Mouse (Mus musculus): ENCODE data around the gene Synrg. TPM values are rescaled to one million over a fixed set of nuclear protein-coding genes. Genes with fewer than 3 reads are reported as not detected.

Synrg gene
- polyA plus RNA-seq, 1 experiment from 2014 or later: 9.5 TPM

- H3K27me3 ChIP-seq (ENCODE audit: insufficient read depth, poor library complexity, severe bottlenecking): peaks cover 7% of the 10 kb centered on the region; the same call in 1 of the 2 replicates
- 0 out of 2 replicates have a peak, but pooled peaks cover 3% of the 10 kb centered on the region for H3K36me3 ChIP-seq
- H3K9me3 ChIP-seq: no peaks in the 10 kb centered on the region
- H3K4me3 ChIP-seq: no peak overlapping the region
- H3K27ac ChIP-seq: no peak overlapping the region
- WGBS: 86% methylated on average over 2 of the region's 2 CpGs
- H3K4me1 ChIP-seq: peaks cover 7% of the 10 kb centered on the region; the same call in 1 of the 2 replicates
- no peak for DNase-seq (ENCODE audit: low spot score)
Observed at GRCm38 (mm10) chr11:84057418-84057817, 93.2 kb downstream of the Synrg start.

DNA sequence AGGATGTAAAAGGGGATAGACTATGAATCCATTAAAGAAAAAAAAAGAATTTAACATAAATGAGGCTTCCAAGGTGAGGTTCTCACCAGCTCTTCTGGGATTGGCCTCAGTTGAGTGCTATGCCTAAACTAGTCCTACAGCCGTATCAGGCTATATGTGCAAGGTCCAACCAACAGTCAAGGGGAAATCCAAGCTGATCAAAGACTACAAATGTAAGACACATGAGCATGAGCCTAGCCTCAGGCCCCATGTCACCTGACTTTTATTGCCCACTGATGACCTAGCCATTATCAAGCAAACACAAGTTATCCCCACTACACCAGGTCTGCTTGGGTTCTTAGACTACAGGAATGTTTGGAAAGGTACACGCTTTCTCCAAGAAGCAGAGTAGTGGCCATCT, 95.6 kb downstream of the Synrg start:
- Histone ChIP-seq H3K27ac (no peak overlapping the region), H3K36me3 (0 out of 2 replicates have a peak, but pooled peaks cover 3% of the 10 kb centered on the region), H3K9me3 (no peaks in the 10 kb centered on the region), H3K27me3 (ENCODE audit: insufficient read depth, poor library complexity, severe bottlenecking) (peaks cover 7% of the 10 kb centered on the region; the same call in 1 of the 2 replicates), H3K4me3 (no peak overlapping the region), H3K4me1 (peaks cover 15% of the 10 kb centered on the region; the same call in 1 of the 2 replicates)
- no peak for DNase-seq (ENCODE audit: low spot score)
- 87% methylated on average over 2 of the region's 2 CpGs for WGBS

- H3K9me3 ChIP-seq: no peaks in the 10 kb centered on the region
- H3K4me1 ChIP-seq: peaks cover 15% of the 10 kb centered on the region; the same call in 1 of the 2 replicates
- H3K4me3 ChIP-seq: no peak overlapping the region
- 82% methylated on average over 6 of the region's 6 CpGs for WGBS
- 0 out of 2 replicates have a peak, but pooled peaks cover under 1% of the 10 kb centered on the region for H3K36me3 ChIP-seq
- no peak for DNase-seq (ENCODE audit: low spot score)
- H3K27me3 ChIP-seq (ENCODE audit: insufficient read depth, poor library complexity, severe bottlenecking): peaks cover 9% of the 10 kb centered on the region; the same call in 1 of the 2 replicates
- H3K27ac ChIP-seq: no peak overlapping the region
Observed at GRCm38 (mm10) chr11:84060635-84061034, 96.4 kb downstream of the Synrg start.

GRCm38 (mm10) chr11:84061881-84062280, 97.7 kb downstream of the Synrg start:
- peaks cover 21% of the 10 kb centered on the region; the same call in 1 of the 2 replicates for H3K27me3 ChIP-seq (ENCODE audit: insufficient read depth, poor library complexity, severe bottlenecking)
- H3K4me1 ChIP-seq: peaks cover 28% of the 10 kb centered on the region
- no peak overlapping the region for H3K4me3 ChIP-seq
- H3K9me3 ChIP-seq: no peaks in the 10 kb centered on the region
- WGBS: 66% methylated on average over 2 of the region's 2 CpGs
- no peak for DNase-seq (ENCODE audit: low spot score)
- no peak overlapping the region for H3K27ac ChIP-seq
- H3K36me3 ChIP-seq: no peaks in the 10 kb centered on the region

DNA sequence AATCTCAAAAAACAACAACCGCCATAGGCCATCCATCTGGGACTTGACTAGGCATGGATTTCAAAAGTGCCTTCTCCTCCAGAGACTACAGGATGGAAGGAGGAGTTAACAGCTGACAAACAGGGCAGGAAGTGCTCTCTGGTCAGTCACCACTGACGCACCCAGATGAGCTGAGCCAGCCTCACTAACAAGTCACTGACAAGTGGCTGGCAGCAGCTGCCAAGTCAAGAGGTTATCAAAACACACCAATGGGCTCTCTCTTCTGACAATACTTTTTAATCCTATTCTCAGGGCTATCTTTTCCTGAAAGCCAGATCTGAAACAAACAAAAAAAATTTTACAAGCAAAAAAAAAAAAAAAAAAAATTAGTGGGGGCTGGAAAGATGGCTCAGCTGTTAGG, 98.6 kb downstream of the Synrg start:
- no peaks in the 10 kb centered on the region for H3K9me3 ChIP-seq
- H3K4me1 ChIP-seq: peaks cover 35% of the 10 kb centered on the region
- H3K4me3 ChIP-seq: no peak overlapping the region
- H3K36me3 ChIP-seq: no peaks in the 10 kb centered on the region
- peaks cover 26% of the 10 kb centered on the region; the same call in 1 of the 2 replicates for H3K27me3 ChIP-seq (ENCODE audit: insufficient read depth, poor library complexity, severe bottlenecking)
- DNase-seq (ENCODE audit: low spot score): peak; percentile 81
- 24% methylated on average over 2 of the region's 2 CpGs for WGBS
- no peak overlapping the region for H3K27ac ChIP-seq

DNA sequence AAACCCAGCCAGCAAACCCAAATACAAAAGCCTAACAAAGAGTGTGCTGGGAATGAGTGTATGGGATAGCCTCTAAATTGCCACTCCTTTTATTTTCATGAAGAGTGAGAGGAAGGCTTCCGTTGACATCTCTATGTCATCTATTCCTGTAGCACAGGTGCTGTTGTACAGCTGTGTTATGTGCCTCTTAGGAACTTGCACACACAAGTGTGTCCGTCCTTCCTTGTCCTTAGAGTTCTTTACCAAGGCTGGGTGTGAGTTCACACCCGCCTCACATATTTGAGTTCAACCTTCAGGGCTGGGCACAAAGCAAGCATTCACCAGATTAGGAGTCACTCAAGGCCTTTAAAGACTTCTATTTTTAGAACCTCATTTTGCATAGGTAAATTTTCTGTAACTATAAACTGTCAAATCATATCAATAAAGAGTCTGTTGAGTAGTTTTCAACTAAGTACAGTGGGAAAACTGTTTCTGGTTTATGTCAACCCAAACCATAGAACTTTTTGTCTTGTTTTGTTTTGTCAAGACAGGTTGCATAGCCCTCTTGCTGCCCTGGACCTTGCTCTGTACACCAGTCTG, 99.5 kb downstream of the Synrg start:
- H3K27ac ChIP-seq: no peak overlapping the region
- no peaks in the 10 kb centered on the region for H3K36me3 ChIP-seq
- H3K4me3 ChIP-seq: no peak overlapping the region
- no peaks in the 10 kb centered on the region for H3K9me3 ChIP-seq
- peaks cover 33% of the 10 kb centered on the region for H3K27me3 ChIP-seq (ENCODE audit: insufficient read depth, poor library complexity, severe bottlenecking)
- whole genome bisulfite sequencing: 78% methylated on average over 3 of the region's 3 CpGs
- H3K4me1 ChIP-seq: peaks cover 43% of the 10 kb centered on the region
- DNase-seq (ENCODE audit: low spot score): no peak

DNA sequence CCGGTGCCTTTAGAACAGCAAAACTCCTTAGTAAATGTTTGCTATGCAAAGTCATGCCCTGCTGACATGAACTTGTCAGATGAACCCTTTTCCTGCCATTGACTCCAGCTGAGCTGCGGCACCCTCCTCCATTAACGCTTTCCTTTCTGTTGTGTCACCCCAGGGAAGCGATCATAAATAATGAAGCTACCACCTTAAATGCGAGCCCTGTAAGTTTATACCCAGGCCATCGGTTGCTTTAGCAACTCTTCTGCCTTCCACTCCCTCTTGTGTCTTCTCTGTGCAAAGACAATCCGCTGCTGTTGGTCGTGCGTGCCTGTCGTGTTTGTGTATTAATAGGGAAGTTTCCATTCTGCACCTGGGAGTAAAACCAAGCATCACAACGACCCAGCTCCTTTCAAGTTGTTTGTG, 101.8 kb downstream of the Synrg start:
- H3K4me1 ChIP-seq: peaks cover 47% of the 10 kb centered on the region
- H3K27me3 ChIP-seq (ENCODE audit: insufficient read depth, poor library complexity, severe bottlenecking): peaks cover 53% of the 10 kb centered on the region
- no peaks in the 10 kb centered on the region for H3K9me3 ChIP-seq
- H3K27ac ChIP-seq: no peak overlapping the region
- WGBS: 8% methylated on average over 11 of the region's 11 CpGs
- no peak for DNase-seq (ENCODE audit: low spot score)
- H3K4me3 ChIP-seq: no peak overlapping the region
- H3K36me3 ChIP-seq: no peaks in the 10 kb centered on the region

DNA sequence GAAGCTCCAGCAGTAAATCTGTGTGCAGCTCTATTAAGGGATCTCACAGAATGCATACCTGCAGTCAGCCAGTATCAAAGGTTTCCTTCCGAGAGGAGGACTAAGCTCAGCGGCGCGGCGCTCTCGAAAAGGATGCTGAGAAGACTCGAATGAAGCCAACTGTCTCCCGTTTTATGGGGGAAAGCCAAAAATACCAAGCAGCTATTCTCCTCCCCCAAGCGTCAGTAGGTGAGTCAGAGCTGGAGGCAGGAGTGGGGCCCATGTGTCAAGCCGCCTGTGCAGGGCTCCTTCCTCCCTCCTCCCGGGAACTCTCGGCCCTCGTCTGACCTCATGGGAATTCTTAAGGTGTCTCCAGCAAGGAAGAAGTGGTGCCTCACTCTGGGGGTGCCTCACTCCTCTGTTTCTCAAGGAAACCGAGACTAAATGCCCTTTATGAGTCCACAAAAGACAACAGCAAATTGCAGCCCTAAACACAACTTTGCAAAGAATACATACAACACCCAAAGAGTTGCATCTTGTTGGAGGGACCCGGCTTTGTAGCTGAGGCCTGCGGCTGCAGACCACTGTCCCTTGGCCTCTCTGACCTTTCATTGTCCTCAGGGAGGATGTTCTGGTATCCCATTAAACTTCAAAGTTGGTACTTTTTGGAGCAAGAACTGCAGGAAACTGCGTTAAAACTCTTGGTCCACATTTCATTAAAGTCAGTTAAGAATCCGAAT, 102.9 kb downstream of the Synrg start:
- H3K4me1 ChIP-seq: peaks cover 47% of the 10 kb centered on the region
- peak overlapping the region; percentile 79 for H3K4me3 ChIP-seq
- no peaks in the 10 kb centered on the region for H3K36me3 ChIP-seq
- H3K27ac ChIP-seq: no peak overlapping the region
- H3K27me3 ChIP-seq (ENCODE audit: insufficient read depth, poor library complexity, severe bottlenecking): peaks cover 46% of the 10 kb centered on the region
- no peaks in the 10 kb centered on the region for H3K9me3 ChIP-seq
- WGBS: 9% methylated on average over 18 of the region's 18 CpGs
- no peak for DNase-seq (ENCODE audit: low spot score)

- H3K36me3 ChIP-seq: no peaks in the 10 kb centered on the region
- peaks cover 46% of the 10 kb centered on the region for H3K27me3 ChIP-seq (ENCODE audit: insufficient read depth, poor library complexity, severe bottlenecking)
- peak overlapping the region; percentile 79 for H3K4me3 ChIP-seq
- WGBS: 6% methylated on average over 21 of the region's 21 CpGs
- no peaks in the 10 kb centered on the region for H3K9me3 ChIP-seq
- H3K4me1 ChIP-seq: peaks cover 42% of the 10 kb centered on the region
- H3K27ac ChIP-seq: peak overlapping the region; percentile 82
- DNase-seq (ENCODE audit: low spot score): no peak
Observed at GRCm38 (mm10) chr11:84067720-84068190, 103.5 kb downstream of the Synrg start.

- no peaks in the 10 kb centered on the region for H3K36me3 ChIP-seq
- peak overlapping the region; percentile 82 for H3K27ac ChIP-seq
- H3K4me3 ChIP-seq: peak overlapping the region; percentile 79
- H3K9me3 ChIP-seq: no peaks in the 10 kb centered on the region
- peaks cover 44% of the 10 kb centered on the region for H3K4me1 ChIP-seq
- no peak for DNase-seq (ENCODE audit: low spot score)
- peaks cover 46% of the 10 kb centered on the region for H3K27me3 ChIP-seq (ENCODE audit: insufficient read depth, poor library complexity, severe bottlenecking)
- 1% methylated on average over 63 of the region's 63 CpGs for WGBS
Observed at GRCm38 (mm10) chr11:84068191-84069033, 104.2 kb downstream of the Synrg start.

DNA sequence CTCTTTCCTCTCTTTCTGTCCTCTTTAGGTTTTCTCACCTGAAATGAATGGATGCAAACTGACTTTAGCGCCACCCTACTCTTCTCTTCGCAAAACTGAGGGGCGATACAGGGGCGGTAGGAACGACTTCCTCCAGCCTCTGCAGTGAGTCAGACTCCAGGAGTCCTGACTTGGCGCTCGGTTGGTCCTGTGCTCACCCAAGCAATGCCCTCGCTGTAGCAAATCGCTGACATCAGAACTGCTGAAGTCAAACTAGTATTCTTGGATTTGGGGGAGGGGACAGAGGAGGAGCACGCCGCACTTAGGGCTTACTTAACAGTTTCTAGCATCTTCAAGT, 104.8 kb downstream of the Synrg start, which contains the start of gene Dusp14:
Gene Dusp14 (minus strand): TSS at position 228 of the 337 bp plus-strand sequence.
- H3K27ac ChIP-seq: peak within 1 kb of the TSS; percentile 82
- H3K9me3 ChIP-seq: no peaks in the 10 kb centered on the region
- WGBS: 6% methylated on average over 11 of the region's 11 CpGs
- H3K4me1 ChIP-seq: peaks cover 40% of the 10 kb centered on the region
- H3K4me3 ChIP-seq: peak within 1 kb of the TSS; percentile 79
- no peak for DNase-seq (ENCODE audit: low spot score)
- H3K27me3 ChIP-seq (ENCODE audit: insufficient read depth, poor library complexity, severe bottlenecking): peaks cover 46% of the 10 kb centered on the region
- H3K36me3 ChIP-seq: no peaks in the 10 kb centered on the region

GRCm38 (mm10) chr11:84072904-84073651, 108.8 kb downstream of the Synrg start:
- Histone ChIP-seq H3K4me1 (peaks cover 17% of the 10 kb centered on the region), H3K27ac (no peak overlapping the region), H3K36me3 (no peaks in the 10 kb centered on the region), H3K4me3 (no peak overlapping the region), H3K9me3 (no peaks in the 10 kb centered on the region), H3K27me3 (ENCODE audit: insufficient read depth, poor library complexity, severe bottlenecking) (peaks cover 26% of the 10 kb centered on the region)
- 50% methylated on average over 9 of the region's 9 CpGs for WGBS
- DNase-seq (ENCODE audit: low spot score): no peak
